Comparison of ENCODE assay signal across 22 mouse cellular contexts in genomic region chr4:89055969-89056368, GRCm38 (mm10).
DNase-seq lines count a peak whose midpoint lies in the region; ATAC-seq lines count a peak whose summit lies in the region.
"Had no signal": no experiment of that assay in that cellular context is flagged by ENCODE, and none has a peak within 500 bp of the region (broad histone marks: within the 10 kb centered on the region; RNA-seq: fewer than 3 reads in every experiment).

No protein-coding gene starts in this region.

- peak; percentile 95 for ATAC-seq in granulocyte monocyte progenitor cell, adult 5-6 weeks (replicated peaks; ENCODE audit: poor library complexity, severe bottlenecking)
- peak; percentile 96 for ATAC-seq in neutrophil, adult 5-6 weeks (ENCODE audit: extremely low read depth, insufficient number of reproducible peaks, low FRiP score, poor library complexity, severe bottlenecking)
- ATAC-seq: CD4-positive, CD25-positive, alpha-beta regulatory T cell, adult 4 months; forebrain, embryonic 16.5 days had no signal

- DNase-seq in 3T3-L1 (ENCODE audit: low read depth, low spot score) (peak; percentile 77), NIH3T3 (ENCODE audit: low read depth) (peak; percentile 63)
- no peak for DNase-seq in kidney, postnatal 25 days
- DNase-seq in spleen, postnatal 10 days (ENCODE audit: low spot score in 2 of 2): no peak
- no peak for DNase-seq in adrenal gland, postnatal 14 days
- DNase-seq: cerebellum, adult 11 months; cerebellum, postnatal 10 days; gastrocnemius, postnatal 10 days; heart, adult 11 months; heart, postnatal 10 days; kidney, adult 11 months; kidney, postnatal 4 days; layer of hippocampus, adult 9-11 months; lung, adult 18-20 months; lung, postnatal 10 days; retina, postnatal 1 day; right cerebral cortex, postnatal 25 days; thymus, adult 18-20 months had no signal

Comparison
In these comparisons a context has a peak if more than half of its experiments do, and no peak if none do; other contexts are left out.
1. DNase-seq: peak in 3T3-L1 (single experiment) and NIH3T3 (single experiment); none in kidney, postnatal 25 days (0 of 2), spleen, postnatal 10 days (0 of 2) and adrenal gland, postnatal 14 days (single experiment).